Mouse (Mus musculus) central nervous system, embryonic 18 days (tissue): ENCODE data around the gene Mnx1. TPM values are rescaled to one million over a fixed set of nuclear protein-coding genes. Genes with fewer than 3 reads are reported as not detected.

ENCODE experiments used
- polyA plus RNA-seq: library from polyadenylated mRNA; depleted of rRNA; stranded (reverse); fragments of >200 nt; gene quantifications from 2 replicates; pipeline ENCODE4 v1.2.3, GENCODE M21; 2012; rRNA removed

The Mnx1 gene
- polyA plus RNA-seq: not detected in 2 replicates

GRCm38 (mm10) chr5:29478208-29479197, at the start of gene Mnx1:
Gene Mnx1 (minus strand): TSS chr5:29478470.

DNA sequence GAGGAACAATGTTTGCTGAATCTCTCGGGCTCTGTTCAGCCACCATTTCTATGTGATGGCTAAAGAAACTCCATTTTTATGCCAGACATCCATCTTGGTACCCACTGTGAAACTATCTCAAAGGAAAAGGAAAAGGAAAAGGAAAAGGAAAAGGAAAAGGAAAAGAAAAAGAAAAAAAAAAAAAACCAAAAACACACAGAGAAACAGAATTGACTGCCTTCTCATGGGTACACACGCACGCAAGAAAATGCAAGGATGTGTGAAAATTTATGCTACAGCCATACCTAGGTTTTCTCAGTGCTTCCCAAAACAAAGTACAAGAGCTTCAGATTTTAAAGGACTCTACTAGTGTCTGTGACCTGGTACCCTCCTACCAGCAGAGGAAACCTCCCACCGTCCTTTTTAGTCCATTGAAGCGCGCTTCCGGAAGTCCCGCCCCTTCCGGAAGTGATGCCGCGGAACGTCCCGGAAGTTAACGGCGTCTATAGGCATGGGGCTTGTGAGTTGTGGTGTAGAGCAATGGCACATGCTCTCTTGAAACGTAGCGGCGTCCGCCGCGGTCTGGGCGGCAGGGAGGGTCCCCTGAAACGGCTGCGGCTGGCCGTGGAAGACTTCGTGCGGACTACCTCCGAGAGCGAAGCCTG, 43.9 kb downstream of the Mnx1 start, which contains the start of gene Nom1:
Gene Nom1 (plus strand): TSS at position 437 of the 644 bp plus-strand sequence.

Other genes with a start within 250 kb of the Mnx1 start
- gene Lmbr1, start 100.1 kb downstream of the Mnx1 start, polyA plus RNA-seq: 17.5 and 19.6 TPM in 2 replicates
- 16.8 and 17.8 TPM in 2 replicates for gene Nom1, start 43.8 kb downstream of the Mnx1 start, polyA plus RNA-seq
- 44.2 and 46.0 TPM in 2 replicates for gene Ube3c, start 90.8 kb upstream of the Mnx1 start, polyA plus RNA-seq